Mouse (Mus musculus): ENCODE results near the gene Olfr547. TPM values are rescaled to one million over a fixed set of nuclear protein-coding genes. Genes with fewer than 3 reads are reported as not detected.
"Not testable (repeated sequence)": the region's sequence is repeated elsewhere in the genome, so short reads cannot be mapped to it uniquely, and the experiment has no call there.

Olfr547 gene
- not detected in 2 replicates for polyA plus RNA-seq (2014; fragmentation: Nextera tagmentation; extraction: Ambion mirVana)

- Histone ChIP-seq H3K27me3 (ENCODE audit: control insufficient read depth, insufficient read depth, low read length) (no peaks in the 10 kb centered on the region), H3K4me2 (replicated peaks; ENCODE audit: low read depth, low read length) (no peak within 1 kb of the TSS), H3K27ac (ENCODE audit: low read depth, low read length) (no peak within 1 kb of the TSS), H3K9me3 (ENCODE audit: control insufficient read depth, low read length) (no peaks in the 10 kb centered on the region), H3K4me3 (ENCODE audit: low read depth, low read length) (no peak within 1 kb of the TSS), H3K4me1 (replicated peaks; ENCODE audit: control insufficient read depth, insufficient read depth, low read length) (no peaks in the 10 kb centered on the region), H3K36me3 (ENCODE audit: control insufficient read depth, insufficient read depth, low read length) (no peaks in the 10 kb centered on the region), H3K9ac (ENCODE audit: low read depth, low read length) (no peak within 1 kb of the TSS)
- WGBS = 76% methylated on average over 1 of the region's 1 CpGs
- no peak for DNase-seq (ENCODE audit: low spot score)
- ATAC-seq (ENCODE audit: low FRiP score) = no peak
Measured at GRCm38 (mm10) chr7:102534449-102534848, at the start of gene Olfr547. TSS of gene Olfr547 (plus strand) at chr7:102534749.

GRCm38 (mm10) chr7:102484766-102485165, 49.8 kb upstream of the Olfr547 start:
- not testable (repeated sequence) for H3K9me3 ChIP-seq (ENCODE audit: control insufficient read depth, low read length); H3K4me2 ChIP-seq (replicated peaks; ENCODE audit: low read depth, low read length); H3K27ac ChIP-seq (ENCODE audit: low read depth, low read length); H3K36me3 ChIP-seq (ENCODE audit: control insufficient read depth, insufficient read depth, low read length); H3K27me3 ChIP-seq (ENCODE audit: control insufficient read depth, insufficient read depth, low read length); H3K4me3 ChIP-seq (ENCODE audit: low read depth, low read length); H3K9ac ChIP-seq (ENCODE audit: low read depth, low read length); H3K4me1 ChIP-seq (replicated peaks; ENCODE audit: control insufficient read depth, insufficient read depth, low read length); ATAC-seq (ENCODE audit: low FRiP score); DNase-seq (ENCODE audit: low spot score)
- WGBS = 71% methylated on average over 7 of the region's 8 CpGs

- no peaks in the 10 kb centered on the region for H3K9me3 ChIP-seq (ENCODE audit: control insufficient read depth, low read length)
- H3K4me1 ChIP-seq (replicated peaks; ENCODE audit: control insufficient read depth, insufficient read depth, low read length) = no peaks in the 10 kb centered on the region
- no peaks in the 10 kb centered on the region for H3K27me3 ChIP-seq (ENCODE audit: control insufficient read depth, insufficient read depth, low read length)
- no peak for DNase-seq (ENCODE audit: low spot score)
- no peaks in the 10 kb centered on the region for H3K36me3 ChIP-seq (ENCODE audit: control insufficient read depth, insufficient read depth, low read length)
- no peak overlapping the region for H3K4me2 ChIP-seq (replicated peaks; ENCODE audit: low read depth, low read length)
- H3K4me3 ChIP-seq (ENCODE audit: low read depth, low read length) = no peak overlapping the region
- ATAC-seq (ENCODE audit: low FRiP score) = no peak
- H3K27ac ChIP-seq (ENCODE audit: low read depth, low read length) = no peak overlapping the region
- no peak overlapping the region for H3K9ac ChIP-seq (ENCODE audit: low read depth, low read length)
- WGBS = 79% methylated on average over 1 of the region's 1 CpGs
Measured at GRCm38 (mm10) chr7:102486105-102486504, 48.4 kb upstream of the Olfr547 start.

- no peaks in the 10 kb centered on the region for H3K36me3 ChIP-seq (ENCODE audit: control insufficient read depth, insufficient read depth, low read length)
- WGBS = 73% methylated on average over 1 of the region's 1 CpGs
- H3K27ac ChIP-seq (ENCODE audit: low read depth, low read length) = no peak within 1 kb of the TSS
- H3K27me3 ChIP-seq (ENCODE audit: control insufficient read depth, insufficient read depth, low read length) = no peaks in the 10 kb centered on the region
- H3K4me1 ChIP-seq (replicated peaks; ENCODE audit: control insufficient read depth, insufficient read depth, low read length) = no peaks in the 10 kb centered on the region
- no peak within 1 kb of the TSS for H3K4me2 ChIP-seq (replicated peaks; ENCODE audit: low read depth, low read length)
- no peaks in the 10 kb centered on the region for H3K9me3 ChIP-seq (ENCODE audit: control insufficient read depth, low read length)
- no peak within 1 kb of the TSS for H3K9ac ChIP-seq (ENCODE audit: low read depth, low read length)
- no peak for DNase-seq (ENCODE audit: low spot score)
- no peak for ATAC-seq (ENCODE audit: low FRiP score)
- H3K4me3 ChIP-seq (ENCODE audit: low read depth, low read length) = no peak within 1 kb of the TSS
Measured at GRCm38 (mm10) chr7:102488161-102488560, 46.4 kb upstream of the Olfr547 start, which contains the start of gene Olfr544. TSS of gene Olfr544 (minus strand) at chr7:102488313.

- H3K36me3 ChIP-seq (ENCODE audit: control insufficient read depth, insufficient read depth, low read length); DNase-seq (ENCODE audit: low spot score); H3K9ac ChIP-seq (ENCODE audit: low read depth, low read length); H3K4me1 ChIP-seq (replicated peaks; ENCODE audit: control insufficient read depth, insufficient read depth, low read length); H3K4me3 ChIP-seq (ENCODE audit: low read depth, low read length); H3K27me3 ChIP-seq (ENCODE audit: control insufficient read depth, insufficient read depth, low read length); ATAC-seq (ENCODE audit: low FRiP score); H3K4me2 ChIP-seq (replicated peaks; ENCODE audit: low read depth, low read length); H3K9me3 ChIP-seq (ENCODE audit: control insufficient read depth, low read length); H3K27ac ChIP-seq (ENCODE audit: low read depth, low read length): not testable (repeated sequence)
- 50% methylated on average over 7 of the region's 7 CpGs for WGBS
Measured at GRCm38 (mm10) chr7:102494416-102494815, 40.1 kb upstream of the Olfr547 start.

- Histone ChIP-seq H3K27ac (ENCODE audit: low read depth, low read length) (no peak within 1 kb of the TSS), H3K4me2 (replicated peaks; ENCODE audit: low read depth, low read length) (no peak within 1 kb of the TSS), H3K4me3 (ENCODE audit: low read depth, low read length) (no peak within 1 kb of the TSS), H3K27me3 (ENCODE audit: control insufficient read depth, insufficient read depth, low read length) (no peaks in the 10 kb centered on the region), H3K36me3 (ENCODE audit: control insufficient read depth, insufficient read depth, low read length) (no peaks in the 10 kb centered on the region), H3K4me1 (replicated peaks; ENCODE audit: control insufficient read depth, insufficient read depth, low read length) (no peaks in the 10 kb centered on the region), H3K9ac (ENCODE audit: low read depth, low read length) (no peak within 1 kb of the TSS), H3K9me3 (ENCODE audit: control insufficient read depth, low read length) (no peaks in the 10 kb centered on the region)
- ATAC-seq (ENCODE audit: low FRiP score) (no peak), DNase-seq (ENCODE audit: low spot score) (no peak)
- WGBS = 72% methylated on average over 3 of the region's 3 CpGs
Measured at GRCm38 (mm10) chr7:102499473-102499872, 35.1 kb upstream of the Olfr547 start, which contains the start of gene Olfr545. TSS of gene Olfr545 (minus strand) at chr7:102499573.

GRCm38 (mm10) chr7:102501986-102502385, 32.6 kb upstream of the Olfr547 start:
- Histone ChIP-seq H3K9ac (ENCODE audit: low read depth, low read length) (no peak overlapping the region), H3K36me3 (ENCODE audit: control insufficient read depth, insufficient read depth, low read length) (no peaks in the 10 kb centered on the region), H3K4me1 (replicated peaks; ENCODE audit: control insufficient read depth, insufficient read depth, low read length) (no peaks in the 10 kb centered on the region), H3K27ac (ENCODE audit: low read depth, low read length) (no peak overlapping the region), H3K4me2 (replicated peaks; ENCODE audit: low read depth, low read length) (no peak overlapping the region), H3K27me3 (ENCODE audit: control insufficient read depth, insufficient read depth, low read length) (no peaks in the 10 kb centered on the region), H3K4me3 (ENCODE audit: low read depth, low read length) (no peak overlapping the region), H3K9me3 (ENCODE audit: control insufficient read depth, low read length) (no peaks in the 10 kb centered on the region)
- WGBS = 83% methylated on average over 5 of the region's 5 CpGs
- ATAC-seq (ENCODE audit: low FRiP score) (no peak), DNase-seq (ENCODE audit: low spot score) (no peak)

- Histone ChIP-seq H3K4me1 (replicated peaks; ENCODE audit: control insufficient read depth, insufficient read depth, low read length) (no peaks in the 10 kb centered on the region), H3K9me3 (ENCODE audit: control insufficient read depth, low read length) (no peaks in the 10 kb centered on the region), H3K4me2 (replicated peaks; ENCODE audit: low read depth, low read length) (no peak overlapping the region), H3K27me3 (ENCODE audit: control insufficient read depth, insufficient read depth, low read length) (no peaks in the 10 kb centered on the region), H3K4me3 (ENCODE audit: low read depth, low read length) (no peak overlapping the region), H3K36me3 (ENCODE audit: control insufficient read depth, insufficient read depth, low read length) (no peaks in the 10 kb centered on the region), H3K9ac (ENCODE audit: low read depth, low read length) (no peak overlapping the region), H3K27ac (ENCODE audit: low read depth, low read length) (no peak overlapping the region)
- peak; percentile 73 for ATAC-seq (ENCODE audit: low FRiP score)
- 54% methylated on average over 3 of the region's 3 CpGs for WGBS
- DNase-seq (ENCODE audit: low spot score) = peak; percentile 85
Measured at GRCm38 (mm10) chr7:102506848-102507247, 27.7 kb upstream of the Olfr547 start.

- Histone ChIP-seq H3K4me2 (replicated peaks; ENCODE audit: low read depth, low read length) (no peak overlapping the region), H3K4me3 (ENCODE audit: low read depth, low read length) (no peak overlapping the region), H3K4me1 (replicated peaks; ENCODE audit: control insufficient read depth, insufficient read depth, low read length) (no peaks in the 10 kb centered on the region), H3K9me3 (ENCODE audit: control insufficient read depth, low read length) (no peaks in the 10 kb centered on the region), H3K27ac (ENCODE audit: low read depth, low read length) (no peak overlapping the region), H3K27me3 (ENCODE audit: control insufficient read depth, insufficient read depth, low read length) (no peaks in the 10 kb centered on the region), H3K36me3 (ENCODE audit: control insufficient read depth, insufficient read depth, low read length) (no peaks in the 10 kb centered on the region), H3K9ac (ENCODE audit: low read depth, low read length) (no peak overlapping the region)
- 88% methylated on average over 9 of the region's 9 CpGs for WGBS
- DNase-seq (ENCODE audit: low spot score) (no peak), ATAC-seq (ENCODE audit: low FRiP score) (no peak)
Measured at GRCm38 (mm10) chr7:102508066-102508465, 26.5 kb upstream of the Olfr547 start.

Data from hindbrain, embryonic 11.5 days (tissue).